Mouse (Mus musculus) E14TG2a.4 (cell line): ENCODE data around the gene Pitpna.

ENCODE experiments used
- CTCF ChIP-seq: conservative IDR thresholded peaks from 2 replicates; pipeline ENCODE4 v1.5.1; 2014; ENCODE audit warnings: low read length
- NANOG ChIP-seq: IDR thresholded peaks from 2 replicates; pipeline ENCODE4 v1.6.1; 2014; ENCODE audit warnings: borderline replicate concordance, low read length, mixed read lengths

GRCm38 (mm10) chr11:75585978-75586377 is 1.9 kb upstream of the Pitpna start:
- TF ChIP-seq CTCF (no peak), NANOG (no peak)
